Mouse (Mus musculus) heart, embryonic 13.5 days (tissue): Measurements from ENCODE around the gene Gstp2. TPM values are rescaled to one million over a fixed set of nuclear protein-coding genes. Genes with fewer than 3 reads are reported as not detected.

Source experiments
- ATAC-seq: fragments of 200-750 bp; cut with Nextera tagmentation; 2 replicates; pipeline ENCODE4 v1.8.0; 2017; ENCODE audit warnings: moderate TSS enrichment; ENCODE audit not compliant: insufficient number of reproducible peaks, low FRiP score, low TSS enrichment; ENCODE audit errors: extremely low read depth
- H3K27ac ChIP-seq: fragments of 300-500 bp; sonication (generic); replicated peaks from 2 replicates; pipeline ENCODE4 v1.5.1; 2015; ENCODE audit warnings: moderate library complexity, mild to moderate bottlenecking, inconsistent platforms
- H3K27me3 ChIP-seq: fragments of 300-500 bp; sonication (generic); replicated peaks from 2 replicates; pipeline ENCODE4 v1.6.1; 2015; ENCODE audit warnings: mild to moderate bottlenecking, inconsistent platforms
- H3K36me3 ChIP-seq: fragments of 300-500 bp; sonication (generic); 2 replicates; pipeline ENCODE4 v1.6.1; 2015; ENCODE audit warnings: mild to moderate bottlenecking, inconsistent platforms
- H3K4me1 ChIP-seq: fragments of 300-500 bp; sonication (generic); 2 replicates; pipeline ENCODE4 v1.6.1; 2015; ENCODE audit warnings: inconsistent platforms
- H3K4me2 ChIP-seq: fragments of 300-500 bp; sonication (generic); 2 replicates; pipeline ENCODE4 v1.6.1; 2015; ENCODE audit warnings: inconsistent platforms, mild to moderate bottlenecking, moderate library complexity
- H3K4me3 ChIP-seq: fragments of 300-500 bp; sonication (generic); 2 replicates; pipeline ENCODE4 v1.5.1; 2015; ENCODE audit warnings: moderate library complexity, mild to moderate bottlenecking, inconsistent platforms
- H3K9ac ChIP-seq: fragments of 300-500 bp; sonication (generic); 2 replicates; pipeline ENCODE4 v1.6.1; 2015; ENCODE audit warnings: inconsistent platforms, mild to moderate bottlenecking, moderate library complexity
- H3K9me3 ChIP-seq: fragments of 300-500 bp; sonication (generic); 2 replicates; pipeline ENCODE4 v1.6.1; 2016; ENCODE audit warnings: inconsistent platforms
- WGBS: fragments of 180-500 bp; shearing (Covaris S2); methylation state at CpG from one replicate; pipeline ENCODE4 v1.1.7; 2015; ENCODE audit warnings: mixed read lengths; 5-methylcytosine and 5-hydroxymethylcytosine counted together
- polyA plus RNA-seq: library from polyadenylated mRNA; unstranded; fragments of >200 nt; fragmentation: Nextera tagmentation; extraction: Ambion mirVana; gene quantifications from 2 replicates; pipeline ENCODE4 v1.2.1, GENCODE M21; 2015

The Gstp2 gene
- polyA plus RNA-seq, 1 experiment from 2014 or later, result 5.1 TPM

DNA sequence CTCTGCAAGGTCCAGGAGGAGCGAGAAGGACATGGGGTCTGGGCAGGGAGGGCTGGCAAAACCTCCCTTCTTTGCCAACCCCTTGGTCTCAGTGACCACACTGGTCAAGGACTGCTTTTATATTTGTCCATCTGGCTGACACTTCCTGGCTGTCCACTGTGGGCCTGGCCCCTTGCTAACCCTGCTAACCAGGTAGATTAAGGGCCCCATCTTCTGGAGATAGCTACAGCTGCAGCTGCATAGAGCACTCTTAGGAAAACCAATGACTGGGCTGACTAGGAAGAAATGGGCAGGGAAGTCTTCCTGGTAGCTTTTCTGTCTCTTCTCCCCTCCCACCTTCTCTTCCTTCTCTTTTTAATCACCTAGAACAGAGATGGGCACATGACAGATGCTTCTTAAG, 39.2 kb upstream of the Gstp2 start:
- H3K4me1 ChIP-seq, result peaks cover 13% of the 10 kb centered on the region
- WGBS, result 81% methylated on average over 1 of the region's 1 CpGs
- no peak overlapping the region for H3K4me3 ChIP-seq
- H3K27ac ChIP-seq, result no peak overlapping the region
- ATAC-seq, result no peak
- H3K9ac ChIP-seq, result no peak overlapping the region
- no peak overlapping the region for H3K4me2 ChIP-seq
- no peaks in the 10 kb centered on the region for H3K9me3 ChIP-seq
- H3K36me3 ChIP-seq, result no peaks in the 10 kb centered on the region
- H3K27me3 ChIP-seq, result peaks cover 60% of the 10 kb centered on the region

DNA sequence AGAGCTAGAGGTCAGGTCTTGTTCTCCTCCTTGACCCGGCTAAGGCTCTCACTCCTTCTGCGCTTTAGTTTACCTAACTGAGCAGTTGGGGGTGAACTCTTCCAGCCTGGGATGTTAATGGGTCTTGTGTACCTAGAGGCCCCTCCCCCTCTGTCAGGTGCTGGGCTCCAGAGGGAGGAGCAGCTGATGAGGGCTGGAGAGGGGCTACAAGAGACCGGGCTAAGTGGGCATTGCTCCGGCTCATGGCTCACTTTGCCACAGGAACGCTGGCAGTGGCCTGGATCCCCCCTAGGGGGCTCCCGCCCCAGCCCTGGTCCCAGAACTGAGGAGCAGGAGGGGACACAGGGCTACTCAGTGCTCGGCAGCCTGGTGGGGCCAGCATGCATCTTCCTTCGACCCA, 38.0 kb upstream of the Gstp2 start:
- Histone ChIP-seq H3K4me3 (no peak overlapping the region), H3K4me2 (no peak overlapping the region), H3K27ac (no peak overlapping the region), H3K36me3 (no peaks in the 10 kb centered on the region), H3K4me1 (peaks cover 13% of the 10 kb centered on the region), H3K27me3 (peaks cover 51% of the 10 kb centered on the region), H3K9ac (peak overlapping the region; percentile 24; the same call in 1 of the 2 replicates), H3K9me3 (no peaks in the 10 kb centered on the region)
- WGBS, result 29% methylated on average over 8 of the region's 8 CpGs
- no peak for ATAC-seq

DNA sequence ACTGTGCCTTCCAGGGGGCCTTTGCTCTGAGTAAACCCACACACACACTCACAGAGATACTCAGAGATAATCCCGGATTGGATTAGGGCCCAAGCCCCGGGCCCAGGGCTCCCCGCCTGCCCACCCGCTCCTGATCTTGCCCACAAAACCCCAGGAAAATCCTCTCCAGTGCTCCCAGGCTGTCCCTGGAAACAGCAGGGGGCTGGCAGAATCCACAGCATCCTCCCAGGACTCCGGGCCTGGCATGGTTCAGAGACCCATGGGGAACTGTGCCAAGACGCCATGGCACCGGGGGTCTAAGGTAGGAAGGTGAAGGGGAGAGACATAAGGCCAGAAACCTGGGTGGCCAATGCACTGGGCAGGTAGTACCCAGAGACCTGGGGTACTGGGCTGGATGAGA, 37.5 kb upstream of the Gstp2 start:
- H3K27me3 ChIP-seq, result peaks cover 46% of the 10 kb centered on the region
- no peak overlapping the region for H3K9ac ChIP-seq
- H3K27ac ChIP-seq, result no peak overlapping the region
- peaks cover 13% of the 10 kb centered on the region for H3K4me1 ChIP-seq
- no peaks in the 10 kb centered on the region for H3K36me3 ChIP-seq
- no peak overlapping the region for H3K4me2 ChIP-seq
- no peak for ATAC-seq
- no peaks in the 10 kb centered on the region for H3K9me3 ChIP-seq
- WGBS, result 76% methylated on average over 7 of the region's 7 CpGs
- no peak overlapping the region for H3K4me3 ChIP-seq

DNA sequence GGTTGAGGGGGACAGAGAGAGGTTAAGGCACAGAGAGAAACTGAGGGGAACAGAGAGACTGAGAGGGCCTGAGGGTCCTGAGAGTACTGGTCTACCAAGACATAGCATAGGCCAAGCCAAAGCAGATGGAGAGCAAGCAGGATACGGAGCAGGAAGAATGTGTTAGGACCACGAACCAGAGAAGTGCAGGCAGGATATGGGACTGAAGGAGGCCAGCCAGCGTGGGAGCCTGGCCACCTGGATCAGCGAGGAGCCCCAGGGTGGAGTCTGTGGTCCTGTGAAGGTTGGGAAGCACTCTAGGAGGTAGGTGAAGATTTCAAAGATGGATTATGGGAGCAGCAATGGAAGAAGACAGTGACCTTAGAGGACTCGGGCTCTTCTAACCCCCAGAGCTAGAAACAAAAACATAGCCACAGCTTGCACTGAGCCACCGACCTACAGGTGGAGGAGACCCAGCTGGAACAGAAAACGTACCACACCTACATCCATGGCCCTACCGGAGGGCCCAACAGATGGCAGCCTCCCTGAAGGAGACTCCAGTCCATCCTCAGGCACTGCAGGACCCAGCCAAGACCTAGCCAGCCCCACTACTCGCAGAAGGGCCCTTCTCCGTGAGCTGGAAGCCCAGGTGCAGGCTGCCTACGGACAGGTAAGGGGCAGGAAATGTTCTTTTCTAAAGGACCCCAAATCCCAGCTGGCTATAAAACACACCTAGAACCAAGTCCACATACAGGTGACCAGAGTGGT, 36.6 kb upstream of the Gstp2 start:
- H3K4me2 ChIP-seq, result no peak overlapping the region
- H3K4me3 ChIP-seq, result no peak overlapping the region
- no peak for ATAC-seq
- 70% methylated on average over 11 of the region's 11 CpGs for WGBS
- H3K9me3 ChIP-seq, result no peaks in the 10 kb centered on the region
- H3K27ac ChIP-seq, result no peak overlapping the region
- H3K4me1 ChIP-seq, result peaks cover 9% of the 10 kb centered on the region
- H3K36me3 ChIP-seq, result no peaks in the 10 kb centered on the region
- no peak overlapping the region for H3K9ac ChIP-seq
- peaks cover 43% of the 10 kb centered on the region for H3K27me3 ChIP-seq

DNA sequence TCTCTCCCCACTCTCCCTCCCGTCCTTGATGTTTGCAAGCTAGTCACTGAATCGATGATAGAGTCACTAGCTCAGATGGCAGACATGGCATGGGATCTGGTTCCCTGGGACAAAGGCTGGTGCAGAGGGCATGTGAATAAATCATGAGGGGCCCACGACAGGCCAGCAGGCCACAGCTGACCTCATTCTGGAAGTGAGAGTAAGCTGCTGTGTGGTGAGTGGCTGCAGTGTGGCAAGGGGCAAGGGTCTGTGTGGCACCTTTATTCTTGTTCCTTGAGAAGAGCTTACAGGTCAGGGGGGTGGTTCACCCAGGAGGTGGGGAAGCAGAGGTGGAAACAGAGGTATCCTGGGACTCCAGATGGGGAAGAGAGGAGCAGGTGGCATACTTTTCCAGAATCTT, 35.6 kb upstream of the Gstp2 start, which contains the start of gene Cabp2:
TSS of gene Cabp2 (plus strand) at position 185 of the 400 bp plus-strand sequence.
- no peak within 1 kb of the TSS for H3K4me3 ChIP-seq
- no peaks in the 10 kb centered on the region for H3K9me3 ChIP-seq
- H3K4me2 ChIP-seq, result no peak within 1 kb of the TSS
- ATAC-seq, result no peak
- H3K36me3 ChIP-seq, result no peaks in the 10 kb centered on the region
- peaks cover 3% of the 10 kb centered on the region; the same call in 1 of the 2 replicates for H3K4me1 ChIP-seq
- 68% methylated on average over 3 of the region's 3 CpGs for WGBS
- H3K9ac ChIP-seq, result no peak within 1 kb of the TSS
- H3K27me3 ChIP-seq, result peaks cover 43% of the 10 kb centered on the region
- no peak within 1 kb of the TSS for H3K27ac ChIP-seq

DNA sequence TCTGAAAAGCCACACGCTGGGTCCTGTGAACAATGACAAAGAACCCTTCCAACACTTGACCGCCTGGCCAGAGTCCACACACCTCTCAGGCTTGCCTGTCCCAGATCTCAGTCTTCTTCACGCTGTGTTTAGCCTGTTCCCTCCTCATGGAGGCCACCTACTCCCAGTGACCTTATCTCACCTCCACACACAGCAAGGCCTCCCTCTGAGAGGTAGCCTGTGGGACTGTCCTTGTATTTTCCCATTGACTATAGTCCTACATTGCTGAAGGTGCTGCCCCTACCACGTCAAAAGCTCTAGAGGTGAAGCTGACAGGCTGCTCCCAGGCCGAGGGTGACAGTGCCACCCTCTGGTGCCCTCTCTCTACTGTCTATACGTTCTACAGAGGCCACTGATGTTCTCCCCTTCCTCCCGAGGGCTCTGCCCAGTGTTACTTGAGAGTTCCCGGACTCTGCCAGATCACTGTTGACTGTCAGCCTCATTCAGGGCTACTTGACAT, 34.7 kb upstream of the Gstp2 start:
- Histone ChIP-seq H3K36me3 (no peaks in the 10 kb centered on the region), H3K27ac (no peak overlapping the region), H3K9ac (no peak overlapping the region), H3K4me3 (no peak overlapping the region), H3K9me3 (no peaks in the 10 kb centered on the region), H3K27me3 (peaks cover 36% of the 10 kb centered on the region), H3K4me1 (peaks cover 3% of the 10 kb centered on the region; the same call in 1 of the 2 replicates), H3K4me2 (no peak overlapping the region)
- whole genome bisulfite sequencing, result 44% methylated on average over 8 of the region's 8 CpGs
- ATAC-seq, result no peak

DNA sequence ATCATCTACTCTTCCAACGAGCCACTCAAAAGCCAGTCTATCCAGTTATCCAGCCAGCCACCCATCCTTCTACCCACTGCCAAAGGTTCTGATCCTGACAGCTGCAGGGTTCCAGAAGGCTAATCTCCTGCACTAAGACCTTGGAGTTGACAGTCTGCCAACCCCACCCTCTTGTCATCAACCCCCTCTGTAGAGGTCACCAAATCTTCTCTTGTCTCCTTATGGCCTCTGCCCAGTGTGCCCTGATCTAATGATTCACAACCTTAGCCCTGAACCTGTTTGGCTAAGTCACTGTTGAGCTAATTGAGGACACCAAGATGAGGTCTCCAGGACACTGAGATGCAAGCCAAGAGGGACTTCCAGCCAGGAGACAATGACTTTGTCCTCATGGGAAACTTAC, 33.8 kb upstream of the Gstp2 start:
- Histone ChIP-seq H3K4me2 (no peak overlapping the region), H3K9me3 (no peaks in the 10 kb centered on the region), H3K4me1 (peaks cover 3% of the 10 kb centered on the region; the same call in 1 of the 2 replicates), H3K36me3 (no peaks in the 10 kb centered on the region), H3K9ac (no peak overlapping the region), H3K27ac (no peak overlapping the region), H3K27me3 (peaks cover 28% of the 10 kb centered on the region), H3K4me3 (no peak overlapping the region)
- no peak for ATAC-seq
- WGBS, result 72% methylated on average over 1 of the region's 1 CpGs

DNA sequence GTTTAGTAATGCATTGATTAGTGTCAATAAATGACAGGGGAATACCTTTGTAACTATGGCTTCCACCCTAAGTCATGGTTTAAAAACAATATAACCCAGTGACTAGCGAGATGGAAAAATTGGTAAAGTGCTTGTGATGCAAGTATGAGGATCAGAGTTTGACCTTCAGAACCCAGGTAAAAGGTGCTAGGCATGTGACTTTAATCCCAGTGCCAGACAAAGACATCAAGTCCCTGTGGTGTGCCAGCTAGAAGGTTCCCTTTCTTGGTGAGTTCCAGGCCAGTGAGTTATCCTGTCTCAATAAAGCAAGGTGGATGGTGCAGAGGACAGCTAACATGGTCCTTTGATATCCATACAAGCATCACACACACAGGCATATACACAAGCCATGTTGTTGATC, 29.7 kb upstream of the Gstp2 start:
- Histone ChIP-seq H3K4me1 (no peaks in the 10 kb centered on the region), H3K9me3 (no peaks in the 10 kb centered on the region), H3K27ac (no peak overlapping the region), H3K4me2 (no peak overlapping the region), H3K9ac (no peak overlapping the region), H3K4me3 (no peak overlapping the region), H3K27me3 (no peaks in the 10 kb centered on the region), H3K36me3 (no peaks in the 10 kb centered on the region)
- ATAC-seq, result no peak
- WGBS, result 81% methylated on average over 1 of the region's 1 CpGs

DNA sequence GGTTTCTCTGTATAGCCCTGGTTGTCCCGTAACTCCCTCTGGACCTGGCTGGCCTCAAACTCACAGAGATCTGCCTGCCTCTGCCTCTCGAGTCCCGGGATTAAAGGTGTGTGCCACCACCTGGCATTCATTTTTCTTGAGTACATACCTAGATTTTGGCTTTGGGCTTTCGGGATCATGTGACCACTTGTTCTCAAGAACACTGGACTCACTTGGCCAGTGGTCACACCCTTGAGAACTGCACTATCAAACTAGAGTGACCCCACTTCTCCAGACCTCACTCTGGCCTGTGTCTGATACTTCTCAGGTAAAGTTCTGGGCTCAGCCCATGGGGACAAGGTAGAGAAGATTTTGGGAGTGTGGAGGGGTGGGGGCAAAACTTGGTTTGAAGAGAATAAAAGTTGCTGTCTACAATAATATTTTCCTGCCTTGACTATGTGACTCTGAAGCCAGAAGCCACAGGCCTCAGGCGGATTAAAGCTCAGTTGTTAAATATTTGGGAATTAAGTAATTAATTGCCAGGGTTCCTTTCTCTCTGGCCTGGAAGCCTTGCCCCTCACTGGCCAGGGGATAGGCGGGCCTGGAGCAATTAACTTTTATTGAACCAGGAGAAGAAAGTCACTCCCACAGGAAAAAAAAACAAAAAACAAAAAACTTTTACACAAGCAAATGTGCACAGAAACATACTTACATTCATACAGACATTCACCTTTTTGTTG, 27.0 kb upstream of the Gstp2 start:
- Histone ChIP-seq H3K9ac (no peak overlapping the region), H3K4me2 (no peak overlapping the region), H3K4me1 (no peaks in the 10 kb centered on the region), H3K27me3 (no peaks in the 10 kb centered on the region; the same call in 1 of the 2 replicates), H3K4me3 (no peak overlapping the region), H3K9me3 (no peaks in the 10 kb centered on the region), H3K36me3 (no peaks in the 10 kb centered on the region), H3K27ac (no peak overlapping the region)
- WGBS, result 73% methylated on average over 6 of the region's 6 CpGs
- no peak for ATAC-seq

DNA sequence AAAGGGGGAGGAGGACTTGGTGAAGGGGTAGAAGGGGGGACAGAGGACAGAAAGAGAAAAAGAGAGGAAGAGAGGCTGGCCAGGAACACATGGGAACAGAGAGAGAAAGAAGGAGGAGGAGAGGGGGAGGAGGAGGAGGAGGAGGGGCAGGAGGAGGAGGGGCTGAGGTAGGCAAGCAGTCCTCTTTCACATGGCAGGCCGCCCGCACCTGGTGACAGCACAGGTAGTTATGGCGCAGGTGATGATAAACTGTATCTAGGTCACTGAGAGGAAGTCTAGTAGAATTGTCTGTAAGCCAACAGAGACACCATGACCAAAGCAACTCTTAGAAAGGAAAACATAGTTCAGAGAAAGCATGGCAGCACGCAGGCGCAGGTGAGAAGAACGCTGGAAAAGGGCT, 25.6 kb upstream of the Gstp2 start:
- no peak for ATAC-seq
- Histone ChIP-seq H3K9ac (no peak overlapping the region), H3K27me3 (no peaks in the 10 kb centered on the region; the same call in 1 of the 2 replicates), H3K9me3 (no peaks in the 10 kb centered on the region), H3K4me2 (no peak overlapping the region), H3K27ac (no peak overlapping the region), H3K4me3 (no peak overlapping the region), H3K36me3 (no peaks in the 10 kb centered on the region), H3K4me1 (no peaks in the 10 kb centered on the region)
- WGBS, result 81% methylated on average over 6 of the region's 6 CpGs

DNA sequence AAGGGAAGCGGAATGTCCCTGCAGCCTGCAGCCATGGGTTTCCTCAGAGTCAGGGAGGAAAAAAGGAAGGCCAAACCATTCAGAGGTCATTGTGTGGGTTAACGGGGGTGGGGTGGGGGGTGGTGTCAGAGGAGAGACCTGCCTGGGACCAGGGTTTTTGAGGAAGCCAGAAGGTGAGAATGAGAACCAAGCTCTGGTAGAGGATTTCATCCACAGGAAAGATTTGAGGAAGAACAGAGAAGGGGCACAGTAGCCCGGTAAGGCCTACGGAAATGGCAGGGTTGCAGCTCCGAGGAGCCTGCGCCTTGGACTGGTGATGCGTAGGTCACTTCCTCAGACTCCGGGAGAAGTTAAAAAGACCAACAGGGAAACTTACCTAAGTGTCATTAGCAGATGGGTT, 24.9 kb upstream of the Gstp2 start:
- H3K4me2 ChIP-seq, result no peak overlapping the region
- H3K27ac ChIP-seq, result no peak overlapping the region
- H3K4me1 ChIP-seq, result no peaks in the 10 kb centered on the region
- H3K4me3 ChIP-seq, result no peak overlapping the region
- WGBS, result 70% methylated on average over 8 of the region's 8 CpGs
- no peak for ATAC-seq
- H3K27me3 ChIP-seq, result no peaks in the 10 kb centered on the region; the same call in 1 of the 2 replicates
- no peaks in the 10 kb centered on the region for H3K36me3 ChIP-seq
- no peaks in the 10 kb centered on the region for H3K9me3 ChIP-seq
- H3K9ac ChIP-seq, result no peak overlapping the region
